Mouse (Mus musculus) liver, embryonic 14.5 days (tissue): Measurements from ENCODE around the gene Man1c1. TPM values are rescaled to one million over a fixed set of nuclear protein-coding genes. Genes with fewer than 3 reads are reported as not detected.

Experiments used
- ATAC-seq: fragments of 200-750 bp; cut with Nextera tagmentation; 2 replicates; pipeline ENCODE4 v1.8.0; 2017; ENCODE audit warnings: moderate number of reproducible peaks, mild to moderate bottlenecking, moderate library complexity; ENCODE audit not compliant: insufficient read depth
- DNase-seq, 3 experiments: peaks; one replicate each; pipeline ENCODE4 v3.0.0-alpha.2; 2012 to 2013; ENCODE audit warnings: low read depth in 3 of 3, low spot score in 3 of 3
- H3K27ac ChIP-seq: fragments of 300-500 bp; sonication (generic); 2 replicates; pipeline ENCODE4 v1.5.1; 2014; ENCODE audit warnings: moderate library complexity, mild to moderate bottlenecking, control low read depth, inconsistent platforms
- H3K27me3 ChIP-seq: fragments of 300-500 bp; sonication (generic); 2 replicates; pipeline ENCODE4 v1.6.1; 2014; ENCODE audit warnings: mild to moderate bottlenecking, low read length, moderate library complexity; ENCODE audit not compliant: control insufficient read depth, insufficient read depth
- H3K36me3 ChIP-seq: fragments of 300-500 bp; sonication (generic); replicated peaks from 2 replicates; pipeline ENCODE4 v1.6.1; 2014; ENCODE audit warnings: low read depth; ENCODE audit not compliant: control insufficient read depth, insufficient read depth
- H3K4me1 ChIP-seq, 2 experiments: fragments of 200-500 bp in 1 of 2; fragments of 300-500 bp in 1 of 2; sonication (generic) in 1 of 2; replicated peaks; 2 replicates each; pipeline ENCODE4 v1.6.1; 2012 to 2014; ENCODE audit warnings: antibody characterized with exemption in 1 of 2, inconsistent platforms in 1 of 2, low read length in 1 of 2; ENCODE audit not compliant: control insufficient read depth in 2 of 2, insufficient read depth in 2 of 2
- H3K4me2 ChIP-seq: fragments of 300-500 bp; sonication (generic); 2 replicates; pipeline ENCODE4 v1.6.1; 2014; ENCODE audit warnings: low read depth, mild to moderate bottlenecking, control low read depth, moderate library complexity
- H3K4me3 ChIP-seq, 2 experiments: fragments of 200-500 bp in 1 of 2; fragments of 300-500 bp in 1 of 2; sonication (generic) in 1 of 2; 2 replicates each; pipeline ENCODE4 v1.5.1; 2012 to 2014; ENCODE audit warnings: low read depth in 2 of 2, low read length in 2 of 2, mild to moderate bottlenecking in 2 of 2, control low read depth in 1 of 2, inconsistent platforms in 1 of 2, moderate library complexity in 1 of 2; ENCODE audit not compliant: insufficient read depth in 1 of 2
- H3K9ac ChIP-seq: fragments of 300-500 bp; sonication (generic); replicated peaks from 2 replicates; pipeline ENCODE4 v1.6.1; 2014; ENCODE audit warnings: mild to moderate bottlenecking, control low read depth, moderate library complexity
- H3K9me3 ChIP-seq: fragments of 300-500 bp; sonication (generic); 2 replicates; pipeline ENCODE4 v1.6.1; 2016; ENCODE audit warnings: low read length, mixed read lengths; ENCODE audit not compliant: control insufficient read depth
- CTCF ChIP-seq: IDR thresholded peaks from 2 replicates; pipeline ENCODE4 v1.5.1; 2016; ENCODE audit warnings: antibody characterized with exemption, low read depth, control low read depth
- EP300 ChIP-seq: IDR thresholded peaks from 2 replicates; pipeline ENCODE4 v1.6.1; 2016; ENCODE audit warnings: antibody characterized with exemption, low read depth
- WGBS: fragments of 180-500 bp; shearing (Covaris S2); extraction: QIAGEN DNeasy Blood & Tissue Kit; methylation state at CpG from one replicate; pipeline ENCODE4 v1.1.7; 2014; ENCODE audit not compliant: insufficient replicate concordance; 5-methylcytosine and 5-hydroxymethylcytosine counted together
- polyA plus RNA-seq, 2 experiments: library from polyadenylated mRNA; depleted of rRNA in 1 of 2; stranded (reverse) in 1 of 2; unstranded in 1 of 2; fragments of >200 nt; fragmentation: Nextera tagmentation in 1 of 2; extraction: Ambion mirVana in 1 of 2; gene quantifications; 2 replicates each; pipeline versions ENCODE4 v1.2.1 to v1.2.3; 2012 to 2014

Gene Man1c1
- polyA plus RNA-seq, 2 experiments, result 1.2 to 1.9 TPM

GRCm38 (mm10) chr4:134719489-134719888 lies 15.4 kb upstream of the Man1c1 start:
- Histone ChIP-seq H3K4me3 (no peak overlapping the region), H3K27me3 (no peaks in the 10 kb centered on the region), H3K4me2 (peak overlapping the region; percentile 11; the same call in 1 of the 2 replicates), H3K36me3 (no peaks in the 10 kb centered on the region), H3K9me3 (no peaks in the 10 kb centered on the region), H3K27ac (peak overlapping the region; percentile 43), H3K9ac (no peak overlapping the region; the same call in 1 of the 2 replicates), H3K4me1 (peaks cover 9 to 16% of the 10 kb centered on the region in 2 experiments)
- DNase-seq, result peak; percentile 61 to 71 (median 70)
- 14% methylated on average over 8 of the region's 8 CpGs for WGBS
- TF ChIP-seq EP300, result peak; percentile 74
- no peak for TF ChIP-seq CTCF
- peak; percentile 94 for ATAC-seq

- TF ChIP-seq CTCF, result peak; percentile 92
- TF ChIP-seq EP300, result no peak
- peak; percentile 72 for ATAC-seq
- DNase-seq, result peak; percentile 56 to 62 (median 58)
- no peak overlapping the region; the same call in 1 of the 2 replicates for H3K4me2 ChIP-seq
- 11% methylated on average over 8 of the region's 8 CpGs for WGBS
- H3K27ac ChIP-seq, result no peak overlapping the region
- no peaks in the 10 kb centered on the region for H3K9me3 ChIP-seq
- no peak overlapping the region for H3K4me3 ChIP-seq
- H3K27me3 ChIP-seq, result no peaks in the 10 kb centered on the region
- peaks cover 0 to 5% of the 10 kb centered on the region in 2 experiments; a peak in 2 of 4 replicates for H3K4me1 ChIP-seq
- no peaks in the 10 kb centered on the region for H3K36me3 ChIP-seq
- no peak overlapping the region for H3K9ac ChIP-seq
Measured at GRCm38 (mm10) chr4:134713937-134714336, 9.8 kb upstream of the Man1c1 start.

GRCm38 (mm10) chr4:134705311-134705710 lies 1.2 kb upstream of the Man1c1 start:
- Histone ChIP-seq H3K27ac (no peak overlapping the region), H3K4me1 (peaks cover 0 to 2% of the 10 kb centered on the region in 2 experiments; a peak in 1 of 4 replicates), H3K27me3 (peaks cover 46% of the 10 kb centered on the region), H3K4me3 (no peak overlapping the region), H3K9me3 (no peaks in the 10 kb centered on the region), H3K36me3 (no peaks in the 10 kb centered on the region), H3K9ac (no peak overlapping the region), H3K4me2 (no peak overlapping the region)
- DNase-seq (no peak), ATAC-seq (no peak)
- no peak for TF ChIP-seq CTCF
- no peak for TF ChIP-seq EP300
- WGBS, result 59% methylated on average over 5 of the region's 5 CpGs

GRCm38 (mm10) chr4:134704590-134704989 lies 500 bp upstream of the Man1c1 start:
- Histone ChIP-seq H3K4me2 (peak overlapping the region; percentile 81), H3K4me1 (peaks cover 0 to 2% of the 10 kb centered on the region in 2 experiments; a peak in 1 of 4 replicates), H3K9ac (no peak overlapping the region), H3K9me3 (no peaks in the 10 kb centered on the region), H3K27ac (no peak overlapping the region), H3K4me3 (peak overlapping the region; percentile 42 to 46), H3K27me3 (peaks cover 48% of the 10 kb centered on the region), H3K36me3 (no peaks in the 10 kb centered on the region)
- DNase-seq, result no peak
- no peak; the same call in 1 of the 2 replicates for ATAC-seq
- TF ChIP-seq CTCF, result no peak
- no peak for TF ChIP-seq EP300
- WGBS, result 2% methylated on average over 21 of the region's 21 CpGs

GRCm38 (mm10) chr4:134702981-134703834 lies 882 bp downstream of the Man1c1 start:
- under 1% methylated on average over 88 of the region's 90 CpGs for WGBS
- H3K9ac ChIP-seq, result no peak overlapping the region
- H3K4me3 ChIP-seq, result peak overlapping the region; percentile 43 to 59
- H3K9me3 ChIP-seq, result no peaks in the 10 kb centered on the region
- H3K4me2 ChIP-seq, result peak overlapping the region; percentile 81
- peaks cover 48% of the 10 kb centered on the region for H3K27me3 ChIP-seq
- no peaks in the 10 kb centered on the region for H3K4me1 ChIP-seq
- no peak overlapping the region for H3K27ac ChIP-seq
- TF ChIP-seq EP300, result no peak
- TF ChIP-seq CTCF, result no peak
- DNase-seq (no peak), ATAC-seq (no peak)
- no peaks in the 10 kb centered on the region for H3K36me3 ChIP-seq
